Mouse (Mus musculus) urinary bladder, postnatal 25 days (tissue): ENCODE measurements around the gene Cyp11a1.
A peak's percentile ranks its signal among the peaks of the same experiment; 100 is the strongest.

ENCODE experiments used
- DNase-seq: peaks from one replicate; pipeline ENCODE4 v3.0.0; 2022; ENCODE audit warnings: low spot score

Gene Cyp11a1

GRCm38 (mm10) chr9:58044828-58045227 lies 38.6 kb downstream of the Cyp11a1 start:
- DNase-seq = no peak

GRCm38 (mm10) chr9:58045646-58046045 lies 39.4 kb downstream of the Cyp11a1 start:
- no peak for DNase-seq

DNA sequence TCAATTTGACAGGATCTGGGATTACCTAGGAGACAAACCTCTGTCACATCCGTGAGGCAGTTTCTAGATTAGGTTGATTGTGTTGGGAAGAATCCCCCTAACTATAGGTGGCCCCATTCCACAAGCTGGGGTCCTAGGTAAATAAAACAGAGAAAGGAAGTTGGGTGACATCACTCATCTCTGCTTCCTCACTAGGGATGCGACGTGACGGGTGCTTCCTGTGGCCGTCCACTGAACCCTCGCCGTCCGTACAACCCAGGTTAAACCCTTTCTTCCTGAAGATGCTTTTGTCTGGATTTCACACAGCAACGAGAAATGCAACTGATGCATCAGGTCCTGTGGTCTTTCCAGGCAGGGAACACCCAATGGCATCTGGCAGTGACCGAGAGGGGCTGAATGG lies 40.9 kb downstream of the Cyp11a1 start:
- no peak for DNase-seq

- DNase-seq = no peak
Observed at GRCm38 (mm10) chr9:58048621-58049020, 42.4 kb downstream of the Cyp11a1 start.

DNA sequence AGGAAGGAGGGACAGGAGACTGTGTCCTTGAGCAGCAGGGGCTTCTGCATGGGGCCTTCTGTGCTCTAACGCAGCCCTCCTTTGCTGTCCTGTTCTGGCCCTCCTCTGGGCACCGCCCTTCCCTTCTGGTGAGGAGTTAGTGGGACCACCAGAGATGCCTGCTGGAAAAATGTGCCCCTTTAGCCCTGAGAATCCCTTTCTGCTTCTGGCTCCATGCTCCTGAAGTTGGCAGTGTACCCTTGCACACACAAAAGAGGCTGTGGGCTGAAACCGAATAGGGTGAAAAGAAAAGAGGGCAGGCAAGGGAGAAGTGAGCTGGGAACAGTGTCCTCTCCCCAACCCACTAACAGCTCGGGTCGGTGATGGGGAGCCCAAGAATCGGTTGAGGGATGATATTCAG lies 43.0 kb downstream of the Cyp11a1 start:
- no peak for DNase-seq

GRCm38 (mm10) chr9:58049861-58050260 lies 43.6 kb downstream of the Cyp11a1 start:
- no peak for DNase-seq

GRCm38 (mm10) chr9:58051937-58052336 lies 45.7 kb downstream of the Cyp11a1 start:
- no peak for DNase-seq

DNA sequence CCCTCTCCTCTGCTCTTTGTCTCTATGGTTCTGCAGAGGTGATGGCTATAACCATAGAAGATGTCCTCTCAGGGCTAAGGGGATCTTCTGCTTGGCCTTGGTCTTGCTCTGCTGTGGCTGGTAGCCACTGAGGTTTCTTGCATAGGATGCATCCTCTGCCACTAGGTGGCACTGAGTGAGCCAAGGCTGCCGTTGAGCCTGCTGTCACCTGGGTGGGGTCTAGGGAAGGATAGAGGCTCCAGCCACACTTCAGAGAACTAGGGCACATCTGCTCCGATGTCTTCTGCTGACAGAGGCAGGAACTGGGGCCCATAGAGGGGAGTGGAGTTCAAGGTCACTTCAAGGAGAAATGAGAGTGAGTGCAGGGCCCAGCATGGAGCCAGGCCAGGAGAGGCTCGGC lies 46.9 kb downstream of the Cyp11a1 start:
- peak; percentile 17 for DNase-seq

- DNase-seq = no peak
Observed at GRCm38 (mm10) chr9:58053544-58053943, 47.3 kb downstream of the Cyp11a1 start.

DNA sequence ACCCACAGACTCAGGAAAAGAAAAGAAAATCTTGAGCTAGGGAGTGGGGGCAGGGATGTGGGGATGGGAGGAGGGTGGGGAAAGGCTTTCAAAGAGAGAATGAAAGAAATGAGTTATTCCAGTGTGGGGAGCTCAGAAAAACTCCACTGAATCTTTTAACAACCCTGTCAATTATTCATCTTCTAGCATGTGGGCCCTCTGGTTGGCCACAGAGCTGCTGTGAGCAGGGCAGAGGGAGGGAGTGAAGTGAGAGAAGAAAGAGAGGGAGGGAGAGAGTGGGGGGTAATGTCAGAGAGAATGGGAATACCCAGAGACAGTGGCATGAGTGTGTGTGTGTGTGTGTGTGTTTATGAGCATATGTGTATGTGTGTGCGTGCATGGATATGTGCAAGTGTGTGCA lies 47.8 kb downstream of the Cyp11a1 start:
- no peak for DNase-seq

GRCm38 (mm10) chr9:58055666-58056065 lies 49.5 kb downstream of the Cyp11a1 start:
- no peak for DNase-seq

DNA sequence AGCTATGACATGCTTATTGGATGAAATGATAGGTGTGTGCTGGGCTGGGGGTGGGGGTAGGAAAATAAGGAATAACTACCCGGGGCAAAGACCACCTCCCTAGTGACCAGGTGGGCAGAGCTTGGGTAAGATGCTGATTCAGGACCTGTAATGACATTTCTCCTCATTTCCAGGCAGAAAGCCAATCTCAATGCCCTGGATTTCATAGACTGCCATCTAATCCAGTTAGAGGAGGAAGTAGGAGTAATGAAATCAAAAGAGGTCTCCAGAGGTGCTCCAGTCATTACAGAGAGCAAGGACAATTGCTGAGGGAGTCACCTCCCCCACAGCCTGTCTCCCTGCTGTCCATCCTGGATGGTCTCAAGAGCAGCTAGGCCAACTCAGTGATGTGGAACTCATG lies 53.7 kb downstream of the Cyp11a1 start:
- no peak for DNase-seq

DNA sequence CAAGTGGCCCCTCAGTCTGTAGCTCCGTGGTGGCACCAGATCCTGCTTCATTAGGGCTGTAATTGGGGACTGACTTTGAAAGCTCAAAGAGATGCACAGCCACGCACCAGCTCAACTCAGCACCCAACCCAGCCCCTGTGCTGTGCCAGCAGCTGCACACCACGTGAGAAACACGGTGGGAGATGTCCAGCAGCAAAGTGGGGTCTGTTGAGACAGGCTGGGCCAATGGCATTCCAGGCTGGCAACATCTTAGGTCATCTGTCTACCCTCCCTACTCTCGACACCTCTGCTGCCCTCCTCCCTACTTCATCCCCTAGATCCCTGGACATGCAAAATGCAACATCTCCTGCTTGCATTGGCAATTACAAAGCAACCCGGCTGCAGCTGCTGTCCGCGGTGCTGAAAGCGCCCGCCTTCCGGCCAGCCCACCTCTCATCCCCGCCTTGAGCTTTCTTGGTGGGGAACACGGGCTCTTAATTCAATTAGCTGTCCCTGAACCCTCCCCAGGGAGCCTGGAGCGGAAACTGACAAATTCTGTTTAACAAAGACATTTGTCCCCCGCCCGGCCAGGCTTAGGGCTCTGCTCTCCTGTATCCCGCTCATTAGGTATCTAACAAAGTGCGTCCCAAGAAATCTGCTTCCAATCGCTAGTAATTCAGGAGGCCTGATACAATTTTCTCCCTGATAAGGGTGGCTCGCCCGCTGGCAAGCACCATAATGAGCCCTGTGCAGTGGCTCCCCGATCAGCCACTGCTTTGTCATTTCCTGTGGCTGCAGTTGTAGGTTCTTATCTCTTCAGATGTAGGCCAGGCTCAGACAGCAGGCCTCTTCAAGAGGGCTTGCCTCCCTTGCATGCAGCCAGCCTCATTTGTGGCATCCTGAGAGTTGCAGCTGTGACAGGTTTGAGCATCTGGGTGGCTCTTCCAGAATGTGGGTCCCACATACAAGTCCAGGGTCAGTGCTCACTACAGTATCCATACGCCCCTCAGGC lies 54.8 kb downstream of the Cyp11a1 start:
- peak; percentile 45 for DNase-seq

DNA sequence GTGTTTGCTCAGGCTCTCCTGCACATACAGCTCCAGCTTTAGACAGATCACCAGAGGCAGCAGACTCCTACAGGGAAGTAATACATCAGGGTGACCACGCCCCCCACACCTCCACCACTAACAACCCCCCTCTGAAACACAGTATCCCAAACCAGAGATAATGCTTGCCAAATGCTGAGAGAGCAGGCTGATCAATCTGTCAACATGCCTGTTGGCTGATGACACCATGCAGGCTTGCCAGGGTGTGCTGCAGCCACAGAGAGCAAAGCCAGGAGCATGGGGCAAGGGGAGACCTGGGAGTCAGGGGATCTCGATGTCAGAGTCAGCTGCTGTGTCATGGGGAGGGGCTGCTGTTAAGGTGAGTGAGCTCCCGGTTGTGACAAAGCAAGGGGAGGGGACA lies 57.3 kb downstream of the Cyp11a1 start, which contains the start of gene Stra6:
TSS of gene Stra6 (plus strand) at position 258 of the 400 bp plus-strand sequence.
- no peak for DNase-seq

DNA sequence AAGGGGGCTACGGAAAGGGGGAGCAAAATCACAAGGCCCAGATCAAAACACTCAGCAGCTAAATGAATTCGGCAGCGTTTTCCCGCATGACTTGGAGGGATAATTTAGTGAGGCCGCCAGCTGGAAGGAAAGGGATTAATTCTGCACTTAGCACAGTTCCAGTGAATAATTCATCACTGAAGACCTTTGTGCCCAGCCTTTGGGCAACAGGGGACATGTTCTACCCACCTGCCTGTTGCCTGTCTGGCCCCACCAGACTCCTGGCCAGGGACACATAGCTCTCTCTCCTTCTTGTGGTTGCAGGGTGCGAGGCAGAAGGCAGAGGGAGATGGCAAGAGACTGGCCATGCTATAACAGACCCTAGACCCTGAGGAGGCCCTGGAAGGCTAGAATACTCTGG lies 59.3 kb downstream of the Cyp11a1 start:
- no peak for DNase-seq

DNA sequence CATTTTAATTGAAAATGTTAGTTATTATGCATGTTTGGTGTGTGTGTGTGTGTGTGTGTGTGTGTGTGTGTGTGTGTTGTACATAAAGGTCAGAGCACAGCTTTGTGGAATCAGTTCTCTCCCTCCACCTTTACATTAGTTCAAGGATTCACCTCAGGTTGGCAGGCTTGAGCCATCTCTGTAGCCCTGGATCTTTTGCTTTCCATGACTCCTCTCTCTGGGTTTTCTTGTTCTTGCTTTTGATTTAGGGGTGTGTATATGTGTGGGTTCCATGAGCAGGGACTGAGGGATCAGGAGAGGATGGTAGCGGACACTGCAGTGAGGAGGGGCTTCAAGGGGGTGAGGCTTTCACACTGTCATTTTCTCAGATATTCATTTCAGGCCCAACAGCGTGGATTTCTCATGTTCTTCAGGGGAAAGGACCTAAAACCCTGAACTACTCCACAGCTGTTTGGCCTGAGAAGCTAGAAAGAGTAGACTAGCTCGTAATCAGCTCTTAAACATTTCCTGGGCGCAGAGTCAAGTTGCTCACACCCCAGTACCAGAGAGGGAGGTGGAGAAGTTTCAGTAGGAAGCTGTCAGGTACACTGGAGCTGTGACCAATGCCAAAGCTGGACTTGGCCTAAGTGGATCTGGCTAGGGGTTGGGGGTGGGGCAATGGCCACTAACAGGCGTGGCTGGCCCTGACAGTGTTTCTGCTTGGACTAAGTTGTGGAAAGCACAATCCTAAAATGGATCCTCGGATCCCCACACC lies 59.9 kb downstream of the Cyp11a1 start:
- DNase-seq = no peak

DNA sequence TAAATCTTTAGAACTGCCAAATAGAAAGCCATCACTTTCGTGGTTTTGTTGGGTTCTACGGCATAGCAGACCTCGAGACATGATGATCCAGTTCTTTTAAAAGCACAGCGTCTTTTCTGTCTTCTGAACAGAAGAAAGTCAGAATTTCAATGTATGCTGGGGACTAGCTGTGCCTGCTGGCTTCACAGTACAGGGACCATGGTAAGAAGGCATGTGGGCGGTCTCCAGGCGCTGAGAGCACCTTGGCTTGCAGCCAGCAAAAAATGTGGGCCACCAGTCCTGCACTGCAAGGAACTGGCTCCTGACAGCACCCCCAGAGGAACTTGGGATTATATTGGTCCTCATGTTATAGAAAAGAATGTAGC lies 60.5 kb downstream of the Cyp11a1 start:
- DNase-seq = no peak

- no peak for DNase-seq
Observed at GRCm38 (mm10) chr9:58067546-58067945, 61.3 kb downstream of the Cyp11a1 start.

GRCm38 (mm10) chr9:58074561-58074960 lies 68.3 kb downstream of the Cyp11a1 start:
- DNase-seq = no peak
